Mouse (Mus musculus) spleen, adult 2 months (tissue): ENCODE data around the gene Rab31. TPM values are rescaled to one million over a fixed set of nuclear protein-coding genes. Genes with fewer than 3 reads are reported as not detected.

ENCODE experiments used
- DNase-seq, 2 experiments: peaks; one replicate each; pipeline versions ENCODE4 v3.0.0 to v3.0.0-alpha.2; 2012 to 2021; ENCODE audit warnings: low spot score in 2 of 2, low read depth in 1 of 2
- H3K27ac ChIP-seq: fragments of 200-500 bp; 2 replicates; pipeline ENCODE4 v1.5.1; 2012; ENCODE audit warnings: low read length, inconsistent platforms; ENCODE audit not compliant: insufficient read depth
- H3K27me3 ChIP-seq: fragments of 200-500 bp; 2 replicates; pipeline ENCODE4 v1.6.1; 2012; ENCODE audit warnings: mild to moderate bottlenecking, moderate library complexity, low read length, inconsistent platforms; ENCODE audit not compliant: control insufficient read depth, insufficient read depth
- H3K36me3 ChIP-seq: fragments of 200-500 bp; 2 replicates; pipeline ENCODE4 v1.6.1; 2012; ENCODE audit warnings: mild to moderate bottlenecking, low read length, inconsistent platforms; ENCODE audit not compliant: control insufficient read depth, insufficient read depth
- H3K4me1 ChIP-seq: fragments of 200-500 bp; 2 replicates; pipeline ENCODE4 v1.6.1; 2011; ENCODE audit warnings: inconsistent platforms; ENCODE audit not compliant: control insufficient read depth, insufficient read depth, insufficient read length
- H3K4me3 ChIP-seq: fragments of 200-500 bp; 2 replicates; pipeline ENCODE4 v1.5.1; 2011; ENCODE audit warnings: mild to moderate bottlenecking, inconsistent platforms; ENCODE audit not compliant: insufficient read depth, insufficient read length; ENCODE audit errors: extremely low read depth
- CTCF ChIP-seq: fragments of 200-500 bp; IDR thresholded peaks from 2 replicates; pipeline ENCODE4 v1.5.1; 2011; ENCODE audit warnings: mild to moderate bottlenecking, inconsistent platforms; ENCODE audit not compliant: insufficient read depth, insufficient read length, insufficient replicate concordance; ENCODE audit errors: extremely low read depth
- POLR2A ChIP-seq: fragments of 200-500 bp; IDR thresholded peaks from 2 replicates; pipeline ENCODE4 v1.6.1; 2011; ENCODE audit warnings: low read depth, low read length, inconsistent platforms
- WGBS: fragments of 180-500 bp; shearing (Covaris S2); methylation state at CpG from one replicate; pipeline ENCODE4 v1.1.7; 2018; 5-methylcytosine and 5-hydroxymethylcytosine counted together
- polyA plus RNA-seq: library from polyadenylated mRNA; depleted of rRNA; stranded (reverse); fragments of >200 nt; gene quantifications from 2 replicates; pipeline ENCODE4 v1.2.3, GENCODE M21; 2012

Gene Rab31
- polyA plus RNA-seq, 1 experiment: 12.3 TPM

- Histone ChIP-seq H3K36me3 (no peaks in the 10 kb centered on the region), H3K4me3 (no peak overlapping the region), H3K4me1 (no peaks in the 10 kb centered on the region), H3K27me3 (no peaks in the 10 kb centered on the region), H3K27ac (no peak overlapping the region)
- no peak for TF ChIP-seq POLR2A
- TF ChIP-seq CTCF: no peak
- no peak for DNase-seq
Observed at GRCm38 (mm10) chr17:65750301-65750700, 22.3 kb downstream of the Rab31 start.

GRCm38 (mm10) chr17:65749803-65750202 is 22.7 kb downstream of the Rab31 start:
- Histone ChIP-seq H3K4me3 (no peak overlapping the region), H3K27me3 (no peaks in the 10 kb centered on the region), H3K36me3 (no peaks in the 10 kb centered on the region), H3K27ac (no peak overlapping the region), H3K4me1 (no peaks in the 10 kb centered on the region)
- DNase-seq: no peak
- TF ChIP-seq CTCF (no peak), POLR2A (no peak)
- 77% methylated on average over 7 of the region's 7 CpGs for WGBS

DNA sequence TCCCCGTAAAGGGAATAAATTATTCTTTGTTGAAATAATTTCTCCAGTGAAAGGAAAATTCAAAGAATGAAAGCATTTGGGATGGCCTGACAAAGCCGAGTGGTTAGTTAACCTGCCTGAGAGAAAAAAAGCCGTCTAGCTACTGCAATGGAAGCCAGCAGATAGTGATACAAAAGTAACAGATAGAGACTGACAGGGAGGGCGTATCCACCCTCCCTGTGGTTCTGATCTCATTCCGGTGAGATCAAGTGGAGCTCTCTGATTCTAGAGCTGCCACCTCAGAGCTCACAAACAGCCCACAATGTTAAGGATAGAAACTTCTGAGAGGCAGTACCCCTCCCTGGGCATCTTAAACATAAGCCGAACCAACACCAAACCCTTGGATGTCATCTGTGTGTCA is 23.6 kb downstream of the Rab31 start:
- H3K4me3 ChIP-seq: no peak overlapping the region
- DNase-seq: no peak
- WGBS: 93% methylated on average over 6 of the region's 6 CpGs

GRCm38 (mm10) chr17:65746314-65746713 is 26.2 kb downstream of the Rab31 start:
- Histone ChIP-seq H3K4me3 (no peak overlapping the region), H3K27ac (no peak overlapping the region), H3K4me1 (no peaks in the 10 kb centered on the region), H3K36me3 (no peaks in the 10 kb centered on the region), H3K27me3 (no peaks in the 10 kb centered on the region)
- 90% methylated on average over 6 of the region's 6 CpGs for WGBS
- TF ChIP-seq CTCF (no peak), POLR2A (no peak)
- no peak for DNase-seq

More for the DNA sequence above, 23.6 kb downstream of the Rab31 start:
- TF ChIP-seq POLR2A (no peak), CTCF (no peak)
- H3K36me3 ChIP-seq: no peaks in the 10 kb centered on the region
- H3K27me3 ChIP-seq: no peaks in the 10 kb centered on the region
- no peaks in the 10 kb centered on the region for H3K4me1 ChIP-seq
- no peak overlapping the region for H3K27ac ChIP-seq

DNA sequence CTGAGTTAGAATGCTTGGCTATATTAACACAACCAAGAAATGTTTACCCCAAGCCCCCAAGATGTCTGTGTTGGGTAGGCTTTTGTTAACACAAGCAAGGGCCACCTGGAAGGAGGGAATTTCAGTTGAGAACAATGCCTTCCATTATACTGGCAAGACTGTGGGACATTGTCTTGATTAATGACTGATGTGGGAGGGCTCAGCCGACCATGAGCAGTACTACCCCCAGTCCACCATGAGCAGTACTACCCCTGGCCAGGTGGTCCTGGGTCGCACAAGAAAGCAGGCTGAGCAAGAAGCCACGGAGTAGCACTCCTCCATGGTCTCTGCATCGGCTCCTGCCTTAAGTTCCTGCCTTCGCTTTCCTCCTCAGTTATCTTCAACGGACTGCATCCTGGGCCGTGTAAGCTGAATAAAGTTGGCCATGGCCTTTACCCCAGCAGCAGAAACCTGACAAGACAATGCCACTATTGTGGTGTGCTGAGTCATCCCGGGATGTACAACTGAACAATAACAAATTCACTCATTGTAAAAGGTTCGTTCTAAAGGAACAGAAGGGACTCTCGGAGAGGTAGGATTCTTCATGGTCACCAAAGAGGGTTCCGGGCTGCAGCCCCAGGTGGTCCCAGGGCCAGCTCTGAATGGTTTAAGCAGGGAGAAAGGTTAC is 28.8 kb downstream of the Rab31 start:
- no peaks in the 10 kb centered on the region for H3K36me3 ChIP-seq
- no peak for DNase-seq
- H3K4me1 ChIP-seq: no peaks in the 10 kb centered on the region
- H3K27me3 ChIP-seq: no peaks in the 10 kb centered on the region
- TF ChIP-seq CTCF (no peak), POLR2A (no peak)
- H3K27ac ChIP-seq: no peak overlapping the region
- no peak overlapping the region for H3K4me3 ChIP-seq
- 88% methylated on average over 11 of the region's 11 CpGs for WGBS

GRCm38 (mm10) chr17:65742969-65743368 is 29.6 kb downstream of the Rab31 start:
- Histone ChIP-seq H3K27me3 (no peaks in the 10 kb centered on the region), H3K4me3 (no peak overlapping the region), H3K4me1 (no peaks in the 10 kb centered on the region), H3K27ac (no peak overlapping the region), H3K36me3 (no peaks in the 10 kb centered on the region)
- no peak for TF ChIP-seq CTCF
- TF ChIP-seq POLR2A: no peak
- DNase-seq: no peak
- 88% methylated on average over 4 of the region's 4 CpGs for WGBS

DNA sequence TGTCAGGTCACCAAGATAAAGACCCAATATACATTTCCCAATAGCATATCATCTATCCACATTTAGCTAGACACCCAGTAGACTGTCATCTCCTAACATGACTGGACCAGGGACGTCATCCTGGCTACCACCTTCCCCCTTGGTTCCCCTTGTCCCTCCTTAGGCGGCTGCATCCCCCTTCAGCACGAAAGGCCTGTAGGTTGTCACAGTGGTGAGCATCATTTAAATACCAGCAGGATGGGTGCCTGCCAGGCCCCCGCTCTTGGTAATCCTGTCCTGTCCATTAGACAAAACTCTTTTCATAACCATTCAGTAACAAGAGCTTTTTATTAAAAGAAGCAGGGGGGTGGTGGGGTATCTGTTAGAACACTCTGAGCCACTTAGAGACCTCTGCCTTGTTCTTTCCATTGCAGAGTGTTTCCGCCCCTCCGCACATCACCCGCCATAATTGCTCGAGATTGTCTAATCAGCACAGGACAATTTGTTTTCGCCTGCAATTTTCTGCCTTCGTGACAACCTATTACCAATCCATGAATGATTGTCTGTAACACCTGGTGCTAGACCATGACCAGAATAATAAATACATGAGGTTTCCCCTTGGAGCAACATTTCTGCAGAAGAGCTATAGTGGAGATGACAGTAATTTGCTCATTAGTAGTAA is 30.2 kb downstream of the Rab31 start:
- Histone ChIP-seq H3K27ac (no peak overlapping the region), H3K4me1 (no peaks in the 10 kb centered on the region), H3K27me3 (no peaks in the 10 kb centered on the region), H3K36me3 (no peaks in the 10 kb centered on the region), H3K4me3 (no peak overlapping the region)
- 94% methylated on average over 10 of the region's 10 CpGs for WGBS
- DNase-seq: no peak
- no peak for TF ChIP-seq CTCF
- TF ChIP-seq POLR2A: no peak
